Mouse (Mus musculus) heart, adult 2 months (tissue): Measurements from ENCODE around the gene Phykpl.

ENCODE experiments used
- CTCF ChIP-seq: fragments of 200-600 bp; IDR thresholded peaks from 2 replicates; pipeline ENCODE4 v1.8.1; 2022; ENCODE audit warnings: antibody characterized with exemption, mild to moderate bottlenecking, moderate library complexity
- EP300 ChIP-seq: fragments of 200-500 bp; IDR thresholded peaks from 2 replicates; pipeline ENCODE4 v1.6.1; 2011; ENCODE audit warnings: low read depth, low read length, control low read depth; ENCODE audit not compliant: insufficient read depth
- POLR2A ChIP-seq: fragments of 200-500 bp; IDR thresholded peaks from 2 replicates; pipeline ENCODE4 v1.6.1; 2011; ENCODE audit warnings: mild to moderate bottlenecking, low read depth, low read length, control low read depth; ENCODE audit not compliant: insufficient read depth

DNA sequence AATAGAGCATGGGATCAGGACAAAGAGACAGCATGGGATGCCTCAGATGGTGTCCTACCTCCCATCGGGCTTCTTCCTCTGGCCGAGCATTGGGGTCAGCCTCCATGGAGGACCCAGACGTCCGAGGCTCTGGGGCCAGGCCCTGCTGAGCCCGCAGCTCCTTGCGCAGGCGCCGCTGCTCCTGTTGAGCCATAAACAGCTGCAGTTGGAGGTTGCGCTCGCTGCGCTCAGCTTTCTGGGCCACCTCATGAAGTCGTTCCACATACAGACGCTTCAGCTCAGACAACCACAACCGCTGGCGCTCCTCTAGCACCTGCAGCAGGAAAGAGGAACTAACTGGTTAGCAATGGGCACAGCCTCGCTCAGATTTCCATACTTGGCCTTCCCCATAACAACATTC, 59.7 kb downstream of the Phykpl start:
- TF ChIP-seq POLR2A (no peak), CTCF (no peak), EP300 (no peak)
